Mouse (Mus musculus): ENCODE measurements around the gene Prickle1.

Prickle1 gene

DNA sequence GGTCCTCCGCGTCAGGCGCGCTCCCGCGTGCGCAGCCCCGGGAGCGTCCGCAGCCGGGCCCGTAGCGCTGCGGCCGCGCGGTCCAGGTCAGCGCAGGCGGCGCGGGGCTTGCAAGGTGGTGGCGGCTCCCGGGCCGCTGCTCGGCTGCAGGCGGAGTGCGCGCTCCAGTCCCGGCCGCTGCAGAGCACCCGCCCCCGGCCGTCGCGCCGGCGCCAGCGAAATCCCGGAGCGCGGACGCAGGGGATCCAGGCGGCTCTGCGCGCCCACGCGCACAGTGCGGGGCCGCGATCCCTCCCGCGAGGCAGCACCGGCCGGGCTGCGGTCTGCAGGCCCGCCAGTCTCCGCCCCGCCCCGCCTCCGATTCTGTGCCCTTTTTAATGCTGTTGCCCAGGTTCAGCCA is at the start of gene Prickle1:
TSS of gene Prickle1 (minus strand) at position 146 of the 400 bp plus-strand sequence.
- DNase-seq (ENCODE audit: low spot score), result peak; percentile 95

DNA sequence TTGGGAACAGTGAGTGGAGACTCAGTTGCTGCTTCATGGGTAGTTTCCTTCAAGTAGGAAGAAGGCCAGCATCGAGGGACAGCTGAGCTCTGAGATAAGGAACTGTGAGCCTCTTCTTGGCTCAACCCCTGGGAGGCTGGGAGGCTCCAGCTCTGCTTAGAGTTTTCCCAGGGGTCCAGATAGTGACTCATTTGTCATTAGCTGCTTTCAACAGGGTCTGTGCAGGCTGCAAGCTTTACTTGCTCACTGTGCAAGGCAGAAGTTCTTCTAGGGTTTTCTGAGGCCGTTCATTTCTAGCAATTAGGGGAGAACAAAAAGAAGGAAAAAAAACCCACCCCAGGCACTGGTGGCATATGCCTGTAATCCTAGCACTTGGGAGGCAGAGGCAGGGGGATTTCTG is 44.5 kb upstream of the Prickle1 start:
- no peak for DNase-seq (ENCODE audit: low spot score)

DNA sequence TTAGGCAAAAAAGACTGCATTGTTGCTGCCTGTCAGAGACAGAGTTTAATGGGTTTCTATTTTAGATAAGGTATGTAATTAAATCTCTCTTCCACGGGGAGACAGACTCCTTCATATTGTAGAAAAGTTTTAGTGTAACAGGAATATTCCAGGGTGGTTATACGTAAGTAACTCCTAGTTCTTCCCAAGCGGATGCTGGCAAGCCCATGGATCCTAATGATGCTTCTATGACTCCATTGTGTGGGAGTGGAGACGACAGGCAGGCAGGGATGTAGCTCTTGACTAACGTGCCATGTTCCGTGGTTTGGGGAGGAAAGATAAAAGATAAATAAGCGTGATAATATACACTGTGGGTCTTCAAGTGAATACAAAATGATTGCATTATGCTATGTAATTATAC is 41.3 kb upstream of the Prickle1 start:
- no peak for DNase-seq (ENCODE audit: low spot score)

DNA sequence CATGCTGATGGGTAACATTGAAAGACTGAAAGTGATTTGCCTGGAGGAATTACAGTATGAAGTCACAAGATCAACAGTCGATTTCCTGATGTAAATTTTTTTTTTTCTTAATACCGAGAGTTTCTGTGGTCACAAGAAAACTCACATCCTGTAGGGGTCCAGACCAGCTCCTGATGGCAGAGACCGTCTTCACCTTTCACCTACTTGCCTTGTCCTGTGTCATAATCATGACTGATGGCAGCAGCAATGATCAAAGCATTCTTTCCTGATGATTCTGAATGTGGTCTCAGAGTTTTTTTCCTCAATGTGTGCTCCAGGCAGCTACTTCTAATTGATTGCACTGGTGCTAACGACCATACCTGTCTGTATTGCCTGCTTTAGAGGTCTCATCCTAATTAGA is 39.9 kb upstream of the Prickle1 start:
- DNase-seq (ENCODE audit: low spot score), result no peak

DNA sequence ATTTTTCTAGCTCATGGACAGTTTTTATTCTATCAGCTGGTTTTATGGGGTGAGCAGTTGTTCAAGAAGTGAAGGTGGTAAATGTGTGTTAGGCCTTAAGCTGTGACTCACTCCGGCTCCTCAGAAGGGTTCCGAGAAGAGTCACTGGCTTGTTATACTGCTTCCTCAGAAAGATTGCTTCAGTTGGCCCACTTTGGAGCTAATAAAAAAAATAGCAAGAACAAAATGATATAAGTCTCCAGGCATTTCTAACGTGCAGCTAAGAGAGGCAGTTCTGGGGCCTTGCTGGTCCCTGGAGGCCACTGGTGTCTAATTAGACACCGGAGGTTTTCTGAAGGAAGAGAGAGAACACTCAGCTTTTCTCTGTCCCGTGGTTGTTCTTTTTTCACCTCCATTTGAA is 38.8 kb upstream of the Prickle1 start:
- DNase-seq (ENCODE audit: low spot score), result no peak

DNA sequence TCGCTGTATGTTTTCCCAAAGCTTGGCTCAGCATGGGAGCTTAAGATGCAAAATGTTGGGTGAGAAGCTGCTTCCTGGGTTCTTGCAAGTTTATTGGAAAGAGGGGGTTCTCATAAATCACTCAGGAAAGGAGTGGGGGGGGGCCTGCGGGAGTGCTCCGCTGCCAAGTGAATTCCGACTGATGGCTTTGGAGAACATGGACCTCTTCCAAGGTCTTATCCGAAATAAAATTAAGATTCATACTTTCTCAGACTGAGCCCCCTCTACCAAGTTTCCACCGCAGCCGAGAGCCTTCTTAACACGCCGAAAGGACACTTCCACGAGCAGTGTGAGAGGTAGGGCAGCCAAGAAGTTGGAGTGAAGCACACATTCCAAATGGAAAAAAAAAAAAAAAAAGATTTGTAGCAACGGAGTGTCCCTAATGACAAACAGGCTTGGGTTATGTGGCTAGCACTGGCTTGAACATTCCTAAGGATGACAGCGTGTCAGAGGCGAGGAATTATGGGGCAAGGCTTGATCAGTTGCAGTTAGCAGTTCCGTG is 34.4 kb upstream of the Prickle1 start:
- DNase-seq (ENCODE audit: low spot score), result no peak

DNA sequence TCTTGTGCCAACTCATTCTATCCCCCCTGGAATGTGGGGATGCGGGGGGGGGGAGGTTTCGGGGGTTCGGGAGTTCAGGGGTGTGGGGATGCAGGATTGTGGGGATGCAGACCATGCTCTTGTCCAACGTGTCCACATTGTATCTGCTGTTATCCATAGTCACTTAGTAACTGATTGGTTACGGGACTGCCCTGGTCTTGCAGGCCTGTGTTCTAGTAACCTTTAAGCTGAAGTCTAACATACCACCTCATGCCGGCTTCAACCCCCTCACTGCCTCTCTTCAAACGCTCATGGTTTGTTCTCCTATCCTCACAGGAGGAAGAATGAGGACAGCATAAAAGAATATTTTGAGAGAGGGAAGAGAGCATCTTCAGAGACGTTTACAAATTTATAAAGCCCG is 33.5 kb upstream of the Prickle1 start:
- no peak for DNase-seq (ENCODE audit: low spot score)

DNA sequence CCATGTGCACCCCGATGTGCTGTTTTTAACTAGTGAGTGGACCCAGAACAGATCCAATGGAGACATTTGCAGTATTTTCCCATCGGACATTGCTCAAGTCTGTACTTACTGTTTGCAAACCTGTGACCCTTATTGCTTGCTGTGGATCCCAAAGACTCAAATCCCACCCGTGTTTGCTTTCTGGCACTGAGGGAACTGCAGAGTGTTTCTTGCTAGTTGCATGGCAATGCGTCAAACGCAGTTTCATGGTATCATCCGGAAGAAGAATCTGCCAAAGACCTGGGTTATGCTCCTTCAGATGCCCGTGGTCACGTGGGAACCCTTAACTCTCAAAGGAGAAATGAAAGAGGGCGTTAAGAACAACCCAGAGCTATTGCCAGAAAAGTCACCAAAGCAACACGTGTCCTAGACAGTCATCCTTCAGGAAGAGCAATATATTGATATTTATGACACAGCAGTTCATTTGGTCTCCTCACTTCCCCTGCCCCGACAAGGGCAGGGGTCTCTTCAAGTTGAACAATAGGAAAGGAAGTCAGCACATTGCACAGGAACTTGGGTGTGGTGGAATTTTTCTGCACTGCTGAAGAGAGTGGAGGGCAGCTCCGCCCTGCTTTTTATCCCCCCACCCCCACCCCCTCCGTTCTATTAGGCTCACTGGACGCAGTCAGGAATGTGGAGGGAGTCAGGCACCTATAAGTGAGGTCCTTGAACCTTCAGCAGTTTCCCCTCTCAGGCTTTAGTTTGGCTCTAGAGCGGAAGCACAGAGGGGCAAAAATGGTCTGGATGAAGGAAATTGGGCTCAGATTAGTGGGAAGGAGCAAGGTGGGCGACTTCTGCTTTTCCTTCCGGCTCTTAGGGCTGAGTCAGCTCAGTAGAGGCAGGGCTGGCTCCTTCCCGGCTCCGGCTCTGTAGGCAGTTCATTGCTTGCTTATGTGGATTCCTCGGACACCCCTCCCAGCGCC is 32.4 kb upstream of the Prickle1 start:
- no peak for DNase-seq (ENCODE audit: low spot score)

DNA sequence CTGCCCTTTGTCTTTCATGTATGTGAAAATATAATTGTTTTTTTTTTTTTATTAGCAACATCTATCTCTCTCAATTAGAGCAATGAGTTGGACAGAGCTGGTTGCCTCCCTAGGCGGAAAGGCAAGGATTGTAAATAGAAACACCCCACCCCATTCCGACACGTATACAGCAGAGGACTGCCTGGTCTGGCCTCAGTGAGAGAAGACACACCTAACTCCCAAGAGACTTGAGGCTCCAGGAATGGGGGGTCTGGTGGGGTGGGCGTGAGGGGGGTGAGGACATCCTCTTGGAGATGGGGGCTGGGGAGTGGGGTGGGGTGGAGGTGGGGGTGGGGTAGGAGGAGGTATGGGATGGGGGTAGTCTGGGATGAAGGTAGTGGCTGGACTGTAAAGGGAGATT is 23.9 kb upstream of the Prickle1 start:
- DNase-seq (ENCODE audit: low spot score), result no peak

DNA sequence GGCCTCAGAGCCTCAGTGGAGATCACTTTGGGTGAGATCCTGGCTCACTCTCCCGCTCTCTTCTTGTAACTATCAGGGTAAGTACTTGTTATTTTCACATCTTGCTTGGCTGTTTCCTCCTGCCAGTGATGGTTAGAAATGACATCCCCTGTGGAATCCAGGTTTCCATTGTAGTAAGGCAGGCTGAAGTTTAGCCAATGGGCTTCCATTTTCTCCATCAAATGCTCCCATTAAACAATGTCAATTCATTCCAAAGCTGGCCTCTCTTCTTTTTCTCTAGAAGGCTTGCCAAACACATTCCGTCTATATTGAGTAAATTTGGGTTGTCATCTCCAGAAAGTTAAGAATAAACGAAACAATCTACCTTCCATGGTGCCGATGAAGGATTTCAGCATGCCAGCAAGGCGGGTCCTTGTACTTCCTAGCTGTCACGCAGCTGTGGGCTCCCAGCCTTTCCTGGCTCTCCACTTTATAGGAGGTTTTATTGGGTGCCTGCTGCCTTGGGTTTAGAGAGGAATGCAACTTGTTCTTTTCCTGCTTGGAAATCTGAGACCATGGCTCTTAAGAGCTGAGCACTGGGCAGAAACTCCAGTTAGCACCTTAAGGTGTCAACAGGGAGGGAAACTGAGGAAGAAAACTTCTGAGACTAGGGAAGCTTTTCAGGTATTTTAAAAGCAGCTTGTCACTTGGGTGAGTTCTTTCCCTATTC is 22.9 kb upstream of the Prickle1 start:
- DNase-seq (ENCODE audit: low spot score), result no peak

DNA sequence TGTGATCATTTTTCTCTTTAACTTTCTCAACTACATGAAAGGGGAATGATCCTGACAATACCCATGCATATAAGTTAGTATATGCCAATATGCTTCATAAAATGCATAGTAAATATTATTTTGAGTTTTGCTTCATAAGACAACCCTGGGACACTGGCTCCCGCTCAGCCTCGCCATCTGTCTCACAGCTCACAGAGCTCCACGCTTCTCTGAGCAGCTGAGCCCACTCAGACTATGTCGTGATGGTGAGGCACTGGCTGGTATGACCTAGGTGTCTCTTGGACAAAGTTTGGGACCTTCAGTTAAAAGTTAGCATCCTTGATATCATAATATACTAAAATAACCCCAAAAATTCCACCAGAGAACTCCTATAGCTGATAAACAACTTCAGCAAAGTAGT is 20.6 kb upstream of the Prickle1 start:
- no peak for DNase-seq (ENCODE audit: low spot score)

DNA sequence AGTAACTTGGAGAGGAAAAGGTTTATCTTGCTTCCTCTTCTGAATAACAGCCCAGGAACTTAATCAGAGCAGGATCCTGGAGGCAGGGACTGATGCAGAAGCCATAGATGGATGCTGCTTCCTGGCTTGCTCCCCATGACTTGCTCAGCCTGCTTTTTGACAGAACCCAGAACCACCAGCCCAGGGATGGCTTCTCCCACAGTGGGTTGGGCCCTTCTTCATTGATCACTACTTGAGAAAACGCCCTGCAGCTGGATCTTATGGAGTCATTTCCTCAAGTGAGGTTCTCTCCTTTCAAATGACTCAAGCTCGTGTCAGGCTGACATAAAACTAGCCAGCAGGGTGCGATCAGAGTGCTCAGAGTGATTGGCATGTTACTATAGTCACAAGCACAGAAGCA is 19.3 kb upstream of the Prickle1 start:
- no peak for DNase-seq (ENCODE audit: low spot score)

DNA sequence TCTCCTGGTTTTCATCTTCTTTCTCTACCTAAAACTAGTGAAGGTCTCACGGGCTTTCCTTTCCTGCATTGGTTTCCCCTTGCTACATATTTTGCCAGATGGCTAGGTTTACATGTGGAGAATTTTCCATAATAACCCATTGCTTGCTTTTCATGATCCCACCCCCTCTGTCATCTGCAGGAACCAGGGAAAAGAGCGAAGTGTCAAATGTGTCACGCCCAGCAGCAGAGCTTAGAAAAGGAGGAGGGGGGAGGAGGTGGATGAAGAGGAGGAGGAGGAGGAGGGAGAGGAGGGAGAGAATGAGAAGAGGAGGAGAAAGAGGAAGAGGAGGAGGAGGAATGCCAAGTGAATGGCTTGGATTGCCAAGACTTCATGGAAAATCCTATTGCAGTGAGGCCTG is 17.9 kb upstream of the Prickle1 start:
- DNase-seq (ENCODE audit: low spot score), result no peak

DNA sequence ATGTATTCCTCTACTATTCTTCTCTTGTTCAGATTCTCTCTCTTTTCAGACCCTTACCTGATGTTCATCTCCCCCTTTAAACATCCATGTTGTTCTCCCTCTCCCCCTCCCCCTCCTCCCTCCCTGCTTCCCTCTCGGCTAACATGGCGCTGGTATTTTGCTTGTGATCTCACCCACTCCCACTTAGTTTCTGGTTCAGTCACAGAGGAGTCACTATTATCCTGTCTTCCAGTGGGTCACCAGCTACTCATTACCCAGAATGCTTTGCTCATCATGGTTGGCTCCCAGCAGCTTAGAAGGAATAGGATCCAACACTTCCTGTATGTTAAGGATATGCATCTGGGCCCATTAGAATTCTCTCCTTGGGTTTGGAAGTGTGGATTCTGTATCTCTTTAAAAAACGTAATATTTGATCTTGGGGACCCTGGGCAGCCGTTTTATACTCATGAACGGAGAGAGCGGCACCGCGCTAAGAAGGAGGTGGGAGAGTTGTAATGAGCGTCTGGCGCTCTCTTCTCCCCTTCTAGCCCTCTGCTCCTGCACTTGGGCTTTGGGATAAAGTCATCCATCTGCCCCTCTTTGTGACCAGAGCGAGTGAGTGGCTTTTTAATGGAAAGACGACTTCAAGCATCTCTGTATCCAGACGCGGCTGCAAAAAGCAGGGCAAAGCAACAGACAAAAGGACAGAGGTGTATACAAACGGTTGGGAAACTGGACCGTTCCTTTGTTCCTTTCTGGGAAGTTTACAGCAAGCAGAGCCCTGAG is 16.0 kb upstream of the Prickle1 start:
- DNase-seq (ENCODE audit: low spot score), result no peak

DNA sequence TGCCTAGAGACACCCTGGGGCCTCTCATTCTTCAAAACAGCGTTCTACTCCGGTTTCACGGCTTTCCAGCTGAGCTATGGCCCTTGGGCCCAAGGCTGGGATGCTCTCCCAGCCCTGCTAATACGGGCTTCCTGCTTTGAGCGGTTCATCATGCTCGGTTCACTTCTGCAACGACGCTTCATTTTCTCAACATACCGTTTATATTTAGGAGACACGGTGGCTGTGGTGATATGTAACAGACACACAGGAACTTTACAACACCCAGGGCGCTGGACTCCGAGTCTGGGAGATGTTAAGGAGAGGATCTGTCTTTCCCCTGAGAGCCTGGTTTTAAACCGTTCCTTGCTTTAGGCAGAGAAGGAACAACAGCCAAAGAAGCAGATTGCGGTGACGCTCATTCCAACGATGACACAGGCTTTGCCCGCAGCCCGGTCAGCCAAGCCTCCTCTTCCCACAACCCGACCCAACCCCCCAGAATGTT is 15.1 kb upstream of the Prickle1 start:
- DNase-seq (ENCODE audit: low spot score), result no peak

DNA sequence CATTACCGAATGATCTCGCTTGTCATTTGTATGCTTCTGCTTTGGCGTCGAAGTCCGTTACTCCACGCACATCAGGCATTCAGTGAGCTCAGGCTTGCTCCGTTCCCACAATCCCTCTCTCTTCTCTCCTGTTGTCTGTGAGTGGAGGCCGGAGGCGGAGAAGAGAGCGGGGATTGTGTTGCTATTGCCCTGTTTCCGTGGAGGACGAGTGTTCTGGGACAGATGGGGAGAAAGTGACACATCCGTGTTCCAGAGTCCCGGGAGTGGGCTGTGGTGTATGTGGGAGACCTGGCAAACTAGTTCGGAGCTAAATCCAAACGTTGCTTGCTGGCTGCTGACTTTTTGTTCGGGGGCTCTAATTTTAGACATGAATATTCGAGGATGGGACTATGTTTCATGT is 14.6 kb upstream of the Prickle1 start:
- DNase-seq (ENCODE audit: low spot score), result no peak

DNA sequence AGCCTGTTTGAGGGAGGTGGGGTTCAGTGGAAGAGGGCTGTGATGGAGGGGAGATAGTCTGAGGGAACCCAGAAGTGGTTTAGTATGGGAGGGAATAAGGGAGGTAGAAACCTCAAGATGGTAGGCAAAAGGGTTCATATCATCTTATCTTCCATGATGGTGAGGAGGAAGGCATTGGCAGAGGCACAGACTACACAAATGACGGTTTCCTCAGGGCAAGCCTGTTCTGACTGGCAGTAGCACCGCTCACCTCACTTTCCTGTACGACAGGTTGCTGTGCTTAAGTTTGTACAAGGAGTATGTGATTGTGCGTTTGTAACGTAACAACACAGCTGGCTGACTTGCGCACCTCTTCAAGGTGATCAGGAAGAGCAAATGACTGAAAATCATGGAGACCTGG is 7.2 kb upstream of the Prickle1 start:
- DNase-seq (ENCODE audit: low spot score), result peak; percentile 16

DNA sequence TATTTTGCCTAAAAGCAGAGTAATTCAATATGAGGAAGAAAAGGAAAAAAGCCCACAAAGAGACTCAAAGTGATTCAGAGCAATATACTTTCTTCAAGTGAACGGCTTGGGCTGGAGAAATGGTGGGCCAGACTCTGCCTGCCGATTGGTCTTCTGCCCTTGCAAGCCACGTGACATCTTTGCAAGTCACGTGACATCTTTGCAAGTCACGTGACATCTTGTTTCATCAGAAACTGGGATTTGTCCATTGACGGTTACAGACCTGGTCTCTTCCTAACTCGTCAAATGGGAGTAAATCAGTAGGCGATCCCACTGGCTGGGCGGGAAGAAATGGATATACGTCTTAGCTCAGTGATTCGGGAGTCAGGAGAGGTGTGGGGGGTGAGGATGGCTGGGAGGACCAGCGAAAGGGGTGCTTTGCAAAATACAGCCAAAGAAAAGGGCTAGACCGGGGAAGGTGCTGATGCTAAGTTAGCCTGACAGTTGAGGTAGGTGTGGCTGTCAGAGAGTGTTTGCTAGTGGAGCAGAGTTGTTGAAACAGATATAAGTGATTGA is 5.8 kb upstream of the Prickle1 start:
- no peak for DNase-seq (ENCODE audit: low spot score)

DNA sequence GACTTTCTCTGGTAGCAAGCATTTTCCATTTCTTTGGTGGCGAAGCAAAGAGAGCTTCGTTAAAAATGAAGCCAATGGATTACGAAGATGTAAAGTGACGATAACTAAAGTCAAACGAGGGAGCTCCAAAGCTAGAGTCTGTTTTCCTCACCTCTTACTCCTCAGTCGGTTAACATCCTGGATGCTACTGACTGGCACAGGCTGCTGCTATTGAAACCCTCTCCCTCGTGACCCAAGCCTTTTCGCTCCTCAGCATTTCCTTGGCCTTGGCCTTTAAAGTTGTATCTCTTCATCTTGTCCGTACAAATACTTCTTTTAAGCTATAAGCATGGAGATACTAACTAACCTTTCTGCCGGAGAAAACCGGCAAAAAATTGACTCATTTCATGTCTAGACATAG is 1.3 kb upstream of the Prickle1 start:
- no peak for DNase-seq (ENCODE audit: low spot score)

DNA sequence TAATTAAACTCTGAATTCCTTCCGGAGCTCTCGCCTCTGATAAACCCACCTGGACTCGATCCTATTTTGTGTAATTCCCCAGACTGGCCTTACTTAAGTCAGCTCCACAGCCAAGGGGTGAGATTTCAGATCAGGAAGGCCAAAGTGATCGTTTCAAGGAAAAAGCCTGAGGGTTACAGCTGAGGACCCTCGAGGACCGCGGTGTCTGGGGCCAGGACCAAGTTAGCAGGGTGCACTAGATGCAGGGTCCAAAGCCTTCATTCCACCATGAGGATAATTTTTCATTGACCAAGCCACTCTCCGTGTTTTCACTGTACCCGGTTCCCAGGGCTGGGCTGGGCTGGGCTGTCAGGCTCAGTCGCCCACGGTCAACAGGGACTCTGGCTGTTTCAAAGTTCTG is 594 bp upstream of the Prickle1 start:
- DNase-seq (ENCODE audit: low spot score), result peak; percentile 80

DNA sequence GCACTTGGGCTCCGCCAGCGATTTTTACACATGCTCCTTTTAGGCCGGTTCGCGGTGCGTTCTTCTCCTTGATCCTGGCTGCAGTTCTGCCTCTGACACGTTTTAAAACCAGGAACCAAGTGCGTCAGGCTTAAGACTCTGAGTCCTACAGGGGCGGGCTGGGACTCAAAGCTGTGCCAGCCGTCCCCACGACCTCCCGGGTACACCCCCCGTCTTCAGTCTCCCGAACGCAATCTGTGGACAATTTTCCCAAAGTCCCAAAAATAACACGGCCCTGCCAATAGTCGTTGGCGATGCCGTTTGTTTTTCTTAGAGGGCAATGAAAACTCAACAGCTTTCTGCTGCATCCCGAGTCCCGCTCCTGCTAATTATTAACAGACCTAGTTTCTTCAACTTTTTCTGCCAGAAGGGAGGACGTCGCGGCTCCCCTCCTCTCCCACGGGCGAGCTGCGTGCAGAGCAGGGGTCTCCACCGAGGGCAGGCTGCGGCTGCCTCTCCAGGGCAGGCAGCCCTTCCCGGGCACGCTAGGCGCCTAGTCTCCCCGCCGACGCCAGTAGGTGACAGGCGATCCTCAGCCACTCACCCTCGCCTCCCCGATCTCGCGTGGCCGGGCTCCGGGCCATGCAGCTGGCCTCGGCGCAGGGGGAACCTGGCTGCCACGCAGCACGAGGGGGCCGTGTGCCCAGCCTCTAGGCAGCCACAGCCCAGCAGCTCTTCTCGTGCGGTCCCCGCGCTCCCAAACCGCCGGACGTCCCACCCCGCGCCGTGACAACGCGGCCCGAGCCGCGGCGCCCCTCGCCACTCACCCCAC is 598 bp downstream of the Prickle1 start:
- DNase-seq (ENCODE audit: low spot score), result peak; percentile 76

All from testis, postnatal 10 days (tissue).